Mouse (Mus musculus) hindbrain, embryonic 15.5 days (tissue): ENCODE measurements around the gene Pxt1. TPM values are rescaled to one million over a fixed set of nuclear protein-coding genes. Genes with fewer than 3 reads are reported as not detected.

Experiments
- ATAC-seq: fragments of 200-750 bp; cut with Nextera tagmentation; 2 replicates; pipeline ENCODE4 v1.8.0; 2017; ENCODE audit warnings: low read depth, moderate number of reproducible peaks, moderate TSS enrichment; ENCODE audit not compliant: low FRiP score
- H3K27ac ChIP-seq: fragments of 300-500 bp; sonication (generic); replicated peaks from 2 replicates; pipeline ENCODE4 v1.5.1; 2015; ENCODE audit warnings: mild to moderate bottlenecking, inconsistent platforms
- H3K27me3 ChIP-seq: fragments of 300-500 bp; sonication (generic); 2 replicates; pipeline ENCODE4 v1.6.1; 2015; ENCODE audit warnings: control low read depth, inconsistent platforms
- H3K36me3 ChIP-seq: fragments of 300-500 bp; sonication (generic); 2 replicates; pipeline ENCODE4 v1.6.1; 2015; ENCODE audit warnings: control low read depth, inconsistent platforms
- H3K4me1 ChIP-seq: fragments of 300-500 bp; sonication (generic); replicated peaks from 2 replicates; pipeline ENCODE4 v1.6.1; 2015; ENCODE audit warnings: control low read depth, inconsistent platforms
- H3K4me2 ChIP-seq: fragments of 300-500 bp; sonication (generic); 2 replicates; pipeline ENCODE4 v1.6.1; 2015; ENCODE audit warnings: moderate library complexity, mild to moderate bottlenecking, inconsistent platforms
- H3K4me3 ChIP-seq: fragments of 300-500 bp; sonication (generic); 2 replicates; pipeline ENCODE4 v1.5.1; 2015; ENCODE audit warnings: mild to moderate bottlenecking, inconsistent platforms
- H3K9ac ChIP-seq: fragments of 300-500 bp; sonication (generic); 2 replicates; pipeline ENCODE4 v1.6.1; 2015; ENCODE audit warnings: inconsistent platforms
- H3K9me3 ChIP-seq: fragments of 300-500 bp; sonication (generic); 2 replicates; pipeline ENCODE4 v1.6.1; 2016; ENCODE audit warnings: control low read depth, inconsistent platforms
- WGBS: fragments of 180-500 bp; shearing (Covaris S2); methylation state at CpG from one replicate; pipeline ENCODE4 v1.1.7; 2015; 5-methylcytosine and 5-hydroxymethylcytosine counted together
- polyA plus RNA-seq: library from polyadenylated mRNA; unstranded; fragments of >200 nt; fragmentation: Nextera tagmentation; extraction: Ambion mirVana; gene quantifications from 2 replicates; pipeline ENCODE4 v1.2.1, GENCODE M21; 2015

The Pxt1 gene
- polyA plus RNA-seq, 1 experiment from 2014 or later = not detected

GRCm38 (mm10) chr17:28942101-28942500 is 1.5 kb downstream of the Pxt1 start:
- 84% methylated on average over 10 of the region's 11 CpGs for WGBS
- Histone ChIP-seq H3K4me2 (no peak overlapping the region), H3K27me3 (no peaks in the 10 kb centered on the region), H3K9me3 (no peaks in the 10 kb centered on the region), H3K27ac (no peak overlapping the region), H3K4me3 (no peak overlapping the region), H3K36me3 (no peaks in the 10 kb centered on the region), H3K4me1 (no peaks in the 10 kb centered on the region), H3K9ac (no peak overlapping the region)
- no peak for ATAC-seq

GRCm38 (mm10) chr17:28940776-28941555 is 2.7 kb downstream of the Pxt1 start:
- 86% methylated on average over 25 of the region's 25 CpGs for WGBS
- H3K27ac ChIP-seq = no peak overlapping the region

DNA sequence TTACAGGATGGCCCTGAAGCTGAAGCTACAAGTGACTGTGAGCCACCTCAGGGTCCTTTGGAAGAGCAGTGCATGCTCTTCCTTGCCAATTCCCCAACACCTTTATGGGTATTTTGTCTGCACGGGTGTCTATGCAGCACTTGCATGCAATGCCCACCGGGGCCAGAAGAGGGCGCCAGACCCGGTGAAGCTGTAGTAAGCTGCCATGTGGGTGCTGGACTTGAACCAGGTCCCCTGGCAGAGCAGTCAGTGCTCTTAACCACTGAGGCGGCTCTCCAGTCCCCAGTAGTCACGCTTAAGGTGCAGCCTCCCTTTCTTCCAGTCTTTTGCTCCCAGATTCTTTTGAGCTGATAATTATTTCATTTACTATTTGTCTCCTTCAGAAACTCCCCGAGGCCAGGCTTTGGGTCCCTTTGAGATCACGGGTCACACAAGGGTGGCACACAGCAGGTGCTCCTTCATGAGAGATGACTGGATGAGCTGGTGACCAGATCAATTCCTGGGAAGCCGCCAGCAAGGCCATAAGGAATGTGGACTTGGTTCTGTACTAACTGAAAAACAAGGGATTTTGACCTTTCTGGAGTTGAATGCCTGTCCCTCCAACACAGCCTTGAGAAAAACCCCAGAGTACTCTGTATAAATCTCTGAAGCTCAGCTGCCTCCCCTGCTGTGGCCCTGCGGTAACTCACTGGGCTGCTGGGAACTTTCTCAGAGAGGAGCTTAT is 6.9 kb downstream of the Pxt1 start:
- Histone ChIP-seq H3K4me1 (no peaks in the 10 kb centered on the region), H3K36me3 (no peaks in the 10 kb centered on the region), H3K4me3 (no peak overlapping the region), H3K4me2 (no peak overlapping the region), H3K27me3 (no peaks in the 10 kb centered on the region), H3K9ac (no peak overlapping the region), H3K9me3 (no peaks in the 10 kb centered on the region), H3K27ac (no peak overlapping the region)
- 85% methylated on average over 10 of the region's 10 CpGs for WGBS
- no peak for ATAC-seq

More at GRCm38 (mm10) chr17:28940776-28941555, 2.7 kb downstream of the Pxt1 start:
- no peak for ATAC-seq
- Histone ChIP-seq H3K9ac (no peak overlapping the region), H3K4me3 (no peak overlapping the region), H3K36me3 (no peaks in the 10 kb centered on the region), H3K9me3 (no peaks in the 10 kb centered on the region), H3K4me2 (no peak overlapping the region), H3K27me3 (no peaks in the 10 kb centered on the region), H3K4me1 (no peaks in the 10 kb centered on the region)

- ATAC-seq = no peak
- no peaks in the 10 kb centered on the region for H3K9me3 ChIP-seq
- no peak overlapping the region for H3K4me3 ChIP-seq
- 89% methylated on average over 7 of the region's 7 CpGs for WGBS
- H3K36me3 ChIP-seq = no peaks in the 10 kb centered on the region
- no peak overlapping the region for H3K9ac ChIP-seq
- no peak overlapping the region for H3K27ac ChIP-seq
- no peaks in the 10 kb centered on the region for H3K4me1 ChIP-seq
- no peaks in the 10 kb centered on the region for H3K27me3 ChIP-seq
- H3K4me2 ChIP-seq = no peak overlapping the region
Measured at GRCm38 (mm10) chr17:28936133-28936532, 7.5 kb downstream of the Pxt1 start.

DNA sequence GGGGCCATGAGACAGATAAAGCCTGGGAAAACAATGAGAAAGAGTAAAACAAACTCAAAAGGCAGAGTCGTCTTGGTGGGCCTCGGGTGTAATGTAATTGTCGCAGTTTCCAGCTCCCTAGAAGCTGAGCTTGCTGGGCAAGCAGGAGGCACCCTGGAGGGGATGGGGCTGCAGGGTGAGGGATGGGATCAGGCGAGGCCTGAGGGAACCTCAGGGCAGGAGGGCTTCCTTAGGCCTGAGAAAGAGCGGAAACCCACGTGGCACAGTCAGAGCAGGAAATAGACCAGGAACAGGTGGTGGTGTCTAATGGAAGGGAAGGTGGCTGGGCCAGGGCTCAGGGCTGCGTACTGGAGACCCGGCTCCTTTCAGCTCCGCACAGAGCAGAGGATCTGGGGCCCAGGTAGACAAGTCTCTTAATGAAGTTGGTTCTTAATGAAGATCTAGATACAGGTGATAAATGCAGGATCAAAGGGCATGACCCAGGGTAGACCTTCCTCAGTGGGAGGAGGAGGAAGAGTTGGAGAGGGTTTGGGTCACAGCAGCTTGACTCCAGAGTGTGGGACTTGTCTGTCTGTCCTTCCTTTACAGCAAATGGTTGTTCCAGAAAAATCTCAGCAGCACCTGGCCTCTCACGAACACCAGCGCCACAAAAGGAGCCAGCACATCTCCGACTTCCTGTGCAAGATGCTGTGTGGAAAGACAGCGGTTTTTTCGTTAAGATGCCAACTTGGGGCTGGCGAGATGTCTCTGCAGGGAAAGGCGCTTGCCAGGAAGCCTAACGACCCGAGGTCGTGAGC is 9.3 kb downstream of the Pxt1 start:
- no peaks in the 10 kb centered on the region for H3K9me3 ChIP-seq
- no peaks in the 10 kb centered on the region for H3K27me3 ChIP-seq
- H3K4me2 ChIP-seq = no peak overlapping the region
- no peak overlapping the region for H3K4me3 ChIP-seq
- WGBS = 78% methylated on average over 19 of the region's 19 CpGs
- no peaks in the 10 kb centered on the region for H3K36me3 ChIP-seq
- no peak overlapping the region for H3K27ac ChIP-seq
- H3K4me1 ChIP-seq = peaks cover 9% of the 10 kb centered on the region
- H3K9ac ChIP-seq = no peak overlapping the region
- ATAC-seq = no peak

GRCm38 (mm10) chr17:28932274-28932673 is 11.4 kb downstream of the Pxt1 start:
- no peaks in the 10 kb centered on the region for H3K27me3 ChIP-seq
- H3K4me3 ChIP-seq = no peak overlapping the region
- 83% methylated on average over 4 of the region's 4 CpGs for WGBS
- no peaks in the 10 kb centered on the region for H3K9me3 ChIP-seq
- peaks cover 9% of the 10 kb centered on the region for H3K4me1 ChIP-seq
- H3K9ac ChIP-seq = no peak overlapping the region
- H3K36me3 ChIP-seq = no peaks in the 10 kb centered on the region
- H3K27ac ChIP-seq = no peak overlapping the region
- no peak overlapping the region for H3K4me2 ChIP-seq
- ATAC-seq = no peak

GRCm38 (mm10) chr17:28931436-28932211 is 12.0 kb downstream of the Pxt1 start:
- no peaks in the 10 kb centered on the region for H3K27me3 ChIP-seq
- ATAC-seq = no peak
- H3K36me3 ChIP-seq = no peaks in the 10 kb centered on the region
- H3K9ac ChIP-seq = no peak overlapping the region
- H3K27ac ChIP-seq = no peak overlapping the region
- no peaks in the 10 kb centered on the region for H3K9me3 ChIP-seq
- H3K4me3 ChIP-seq = no peak overlapping the region
- no peak overlapping the region for H3K4me2 ChIP-seq
- peaks cover 9% of the 10 kb centered on the region for H3K4me1 ChIP-seq
- WGBS = 91% methylated on average over 18 of the region's 18 CpGs

DNA sequence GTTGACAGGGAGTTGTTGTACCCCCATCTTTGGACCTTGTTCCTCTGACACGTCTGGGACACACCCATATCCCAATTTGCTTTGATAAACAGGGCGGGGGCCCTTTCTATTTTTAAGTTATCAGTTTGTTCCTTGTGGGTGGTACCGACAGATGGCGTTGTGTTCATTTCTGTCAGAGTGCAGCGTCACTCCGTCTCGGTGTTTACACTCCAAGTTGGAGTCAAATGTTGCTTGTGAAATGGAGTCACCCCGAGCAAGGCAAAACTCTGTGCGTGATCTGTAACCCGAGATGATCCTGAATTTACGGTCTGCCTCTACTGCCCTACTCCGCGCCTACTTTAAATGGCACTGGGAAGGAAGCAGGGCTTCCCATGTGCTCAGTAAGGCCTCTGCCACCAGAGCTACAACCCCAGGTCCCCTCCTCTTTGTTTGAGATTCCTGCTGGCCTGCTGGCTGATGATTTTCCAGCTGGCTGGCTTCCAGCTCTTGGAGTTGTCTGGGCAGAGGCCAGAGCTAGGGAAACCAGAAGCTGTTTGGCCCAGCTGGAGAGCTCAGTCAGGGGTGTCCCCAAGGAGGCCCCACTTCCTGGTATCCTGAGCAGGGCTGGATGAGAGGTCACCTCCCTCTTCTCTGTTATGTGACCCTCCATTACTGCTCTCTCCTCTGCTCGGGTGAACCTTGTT is 13.1 kb downstream of the Pxt1 start:
- 14% methylated on average over 14 of the region's 14 CpGs for WGBS
- peak; percentile 54 for ATAC-seq
- Histone ChIP-seq H3K9me3 (no peaks in the 10 kb centered on the region), H3K27ac (peak overlapping the region; percentile 21), H3K4me3 (no peak overlapping the region), H3K9ac (no peak overlapping the region), H3K4me1 (peaks cover 9% of the 10 kb centered on the region), H3K36me3 (no peaks in the 10 kb centered on the region), H3K27me3 (no peaks in the 10 kb centered on the region), H3K4me2 (peak overlapping the region; percentile 35)

DNA sequence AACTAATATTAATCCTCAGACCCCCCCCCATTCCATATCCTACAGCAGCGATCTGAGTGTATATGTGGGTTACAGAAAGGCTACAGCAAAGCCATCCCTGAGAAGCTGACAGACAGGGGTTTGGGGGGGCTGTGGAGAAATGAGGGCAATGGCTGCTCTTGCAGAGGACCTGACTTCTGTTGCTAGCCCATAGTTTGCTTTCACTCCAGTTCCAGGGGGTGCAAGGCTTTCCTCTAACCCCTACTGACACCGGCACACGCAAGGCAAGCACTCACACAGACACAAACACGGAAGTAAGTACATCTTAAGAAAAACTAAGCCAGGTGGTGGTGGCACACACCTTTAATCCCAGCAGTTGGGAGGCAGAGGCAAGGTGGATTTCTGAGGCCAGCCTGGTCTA is 14.3 kb downstream of the Pxt1 start:
- H3K27me3 ChIP-seq = no peaks in the 10 kb centered on the region
- H3K4me3 ChIP-seq = no peak overlapping the region
- 94% methylated on average over 4 of the region's 4 CpGs for WGBS
- no peaks in the 10 kb centered on the region for H3K36me3 ChIP-seq
- H3K9ac ChIP-seq = no peak overlapping the region
- peaks cover 9% of the 10 kb centered on the region for H3K4me1 ChIP-seq
- no peaks in the 10 kb centered on the region for H3K9me3 ChIP-seq
- no peak for ATAC-seq
- no peak overlapping the region for H3K27ac ChIP-seq
- no peak overlapping the region for H3K4me2 ChIP-seq

GRCm38 (mm10) chr17:28928004-28928403 is 15.6 kb downstream of the Pxt1 start:
- no peaks in the 10 kb centered on the region for H3K27me3 ChIP-seq
- no peak for ATAC-seq

More at GRCm38 (mm10) chr17:28928004-28928403, 15.6 kb downstream of the Pxt1 start:
- Histone ChIP-seq H3K36me3 (no peaks in the 10 kb centered on the region), H3K9me3 (no peaks in the 10 kb centered on the region), H3K4me2 (no peak overlapping the region), H3K4me3 (no peak overlapping the region), H3K9ac (no peak overlapping the region), H3K27ac (no peak overlapping the region), H3K4me1 (peaks cover 9% of the 10 kb centered on the region)
- WGBS = 80% methylated on average over 9 of the region's 9 CpGs
